ENCODE assay signal across 9 mouse cellular contexts in genomic region chr15:102231748-102232147, GRCm38 (mm10). TPM values are rescaled to one million over a fixed set of nuclear protein-coding genes. Genes with fewer than 3 reads are reported as not detected.
DNase-seq lines count a peak whose midpoint lies in the region; ATAC-seq and TF ChIP-seq lines count a peak whose summit lies in the region.
"Had no signal": no experiment of that assay in that cellular context is flagged by ENCODE, and none has a peak within 500 bp of the region (broad histone marks: within the 10 kb centered on the region; RNA-seq: fewer than 3 reads in every experiment).

Gene Itgb7, minus strand, starts transcription at chr15:102231944.

- intact Hi-C loops in heart, adult 2 months (cut with DNase I) = no loop called here
- intact Hi-C loops in heart, postnatal 10 days (cut with DNase I) = no loop called here

- peak; percentile 81 for ATAC-seq in common myeloid progenitor, adult 5-6 weeks (replicated peaks; ENCODE audit: low read depth, poor library complexity, severe bottlenecking)
- peak; percentile 22; the same call in 1 of the 2 replicates for ATAC-seq in lung, embryonic 14.5 days (ENCODE audit: insufficient read depth)
- ATAC-seq in stomach, embryonic 16.5 days (ENCODE audit: insufficient read depth, low FRiP score) = peak; percentile 46; the same call in 1 of the 2 replicates
- no peak for ATAC-seq in midbrain, embryonic 16.5 days
- ATAC-seq: forebrain, embryonic 14.5 days had no signal

- H3K4me3 ChIP-seq in heart, adult 2 months = no peak within 1 kb of the TSS
- H3K4me3 ChIP-seq in lung, embryonic 14.5 days (ENCODE audit: low read depth, low read length) = no peak within 1 kb of the TSS
- H3K4me3 ChIP-seq in stomach, embryonic 16.5 days (replicated peaks; ENCODE audit: low read length) = no peak within 1 kb of the TSS
- no peak within 1 kb of the TSS for H3K4me3 ChIP-seq in midbrain, embryonic 16.5 days (ENCODE audit: low read depth, low read length)

- H3K4me2 ChIP-seq in lung, embryonic 14.5 days = no peak within 1 kb of the TSS
- no peak within 1 kb of the TSS for H3K4me2 ChIP-seq in stomach, embryonic 16.5 days (ENCODE audit: low read depth, low read length)
- H3K4me2 ChIP-seq in midbrain, embryonic 16.5 days (ENCODE audit: low read length) = no peak within 1 kb of the TSS

- no peak within 1 kb of the TSS for H3K9ac ChIP-seq in heart, adult 2 months (ENCODE audit: low read depth, low read length)
- H3K9ac ChIP-seq in lung, embryonic 14.5 days = no peak within 1 kb of the TSS
- no peak within 1 kb of the TSS for H3K9ac ChIP-seq in stomach, embryonic 16.5 days (ENCODE audit: low read length)
- H3K9ac ChIP-seq in midbrain, embryonic 16.5 days (ENCODE audit: low read depth, low read length) = no peak within 1 kb of the TSS

- no peak within 1 kb of the TSS for H3K27ac ChIP-seq in heart, adult 2 months
- no peak within 1 kb of the TSS for H3K27ac ChIP-seq in lung, embryonic 14.5 days (ENCODE audit: low read depth)
- H3K27ac ChIP-seq in stomach, embryonic 16.5 days (ENCODE audit: low read length) = no peak within 1 kb of the TSS
- H3K27ac ChIP-seq in midbrain, embryonic 16.5 days (ENCODE audit: low read length) = no peak within 1 kb of the TSS

- H3K4me1 ChIP-seq in heart, adult 2 months (ENCODE audit: control insufficient read depth, insufficient read depth, low read length) = peaks cover 11% of the 10 kb centered on the region
- 0 out of 2 replicates have a peak, but pooled peaks cover 4% of the 10 kb centered on the region for H3K4me1 ChIP-seq in lung, embryonic 14.5 days (ENCODE audit: insufficient read depth)
- H3K4me1 ChIP-seq in stomach, embryonic 16.5 days (ENCODE audit: control insufficient read depth, insufficient read depth, low read length) = peaks cover 37% of the 10 kb centered on the region
- no peaks in the 10 kb centered on the region; the same call in 1 of the 2 replicates for H3K4me1 ChIP-seq in midbrain, embryonic 16.5 days (ENCODE audit: control insufficient read depth, insufficient read depth, low read length)

- peak; percentile 30 to 50 for DNase-seq in heart, adult 2 months
- no peak for DNase-seq in heart, postnatal 10 days
- DNase-seq in lung, embryonic 14.5 days = no peak
- no peak for DNase-seq in urinary bladder, postnatal 10 days (ENCODE audit: low spot score)
- no peak for DNase-seq in kidney, postnatal 25 days

- H3K27me3 ChIP-seq in heart, adult 2 months (ENCODE audit: control insufficient read depth, insufficient read depth, low read length) = no peaks in the 10 kb centered on the region
- no peaks in the 10 kb centered on the region for H3K27me3 ChIP-seq in lung, embryonic 14.5 days (ENCODE audit: insufficient read depth, low read length)
- no peaks in the 10 kb centered on the region for H3K27me3 ChIP-seq in stomach, embryonic 16.5 days (ENCODE audit: control insufficient read depth, insufficient read depth, low read length)
- H3K27me3 ChIP-seq in midbrain, embryonic 16.5 days (ENCODE audit: control insufficient read depth, insufficient read depth, low read depth, low read length) = no peaks in the 10 kb centered on the region

- TF ChIP-seq EP300 in heart, adult 2 months (IDR thresholded peaks at IDR 0.05; ENCODE audit: insufficient read depth, low read depth, low read length) = no peak

- TF ChIP-seq POLR2A in heart, adult 2 months (IDR thresholded peaks at IDR 0.05; ENCODE audit: insufficient read depth, low read depth, low read length) = no peak

- H3K79me2 ChIP-seq in heart, adult 2 months (replicated peaks; ENCODE audit: control insufficient read depth, insufficient read depth, low read length) = no peaks in the 10 kb centered on the region

- no peak for TF ChIP-seq CTCF in heart, adult 2 months (IDR thresholded peaks at IDR 0.05)
- TF ChIP-seq CTCF in lung, embryonic 14.5 days (IDR thresholded peaks at IDR 0.05; ENCODE audit: low read depth) = no peak

- no peaks in the 10 kb centered on the region; the same call in none of the 2 replicates for H3K36me3 ChIP-seq in heart, adult 2 months (ENCODE audit: control insufficient read depth, insufficient read depth, low read length)
- H3K36me3 ChIP-seq in lung, embryonic 14.5 days (ENCODE audit: insufficient read depth) = peaks cover 25% of the 10 kb centered on the region
- no peaks in the 10 kb centered on the region for H3K36me3 ChIP-seq in stomach, embryonic 16.5 days (ENCODE audit: control insufficient read depth, insufficient read depth, low read length)
- H3K36me3 ChIP-seq in midbrain, embryonic 16.5 days (ENCODE audit: control insufficient read depth, insufficient read depth, low read length) = no peaks in the 10 kb centered on the region

- H3K9me3 ChIP-seq in lung, embryonic 14.5 days (ENCODE audit: low read depth, low read length) = no peaks in the 10 kb centered on the region
- H3K9me3 ChIP-seq in stomach, embryonic 16.5 days (replicated peaks; ENCODE audit: control insufficient read depth, low read length) = no peaks in the 10 kb centered on the region
- no peaks in the 10 kb centered on the region for H3K9me3 ChIP-seq in midbrain, embryonic 16.5 days (replicated peaks; ENCODE audit: control insufficient read depth, low read length, poor library complexity, severe bottlenecking)

- 25% methylated on average over 6 of the region's 6 CpGs for WGBS in heart, adult 2 months
- 34% methylated on average over 6 of the region's 6 CpGs for WGBS in lung, embryonic 14.5 days
- WGBS in stomach, embryonic 16.5 days = 30% methylated on average over 6 of the region's 6 CpGs
- 61% methylated on average over 6 of the region's 6 CpGs for whole genome bisulfite sequencing in midbrain, embryonic 16.5 days

RNA-seq across cellular contexts. Expression of gene Itgb7, which starts in this region (rescaled TPM):
- 1 to 10 TPM; 1.5 to 2.0 TPM for total RNA-seq in heart, adult 2 months (2021)
- 2.4 and 4.6 TPM in 2 replicates for polyA plus RNA-seq in heart, adult 2 months (2012; rRNA removed)
- total RNA-seq in heart, postnatal 10 days (2021) = 1 to 10 TPM; 1.9 to 2.0 TPM
- total RNA-seq in common myeloid progenitor, adult 5-6 weeks (2017) = 81.3 and 108 TPM in 2 replicates
- polyA plus RNA-seq in lung, embryonic 14.5 days (2014; fragmentation: Nextera tagmentation; extraction: Ambion mirVana) = 1.4 and 2.6 TPM in 2 replicates
- polyA plus RNA-seq in stomach, embryonic 16.5 days (2015; fragmentation: Nextera tagmentation; extraction: Ambion mirVana) = 5.6 and 6.3 TPM in 2 replicates
- polyA plus RNA-seq in midbrain, embryonic 16.5 days (2015; fragmentation: Nextera tagmentation; extraction: Ambion mirVana) = 0.43 and 0.80 TPM in 2 replicates

Comparison
In these comparisons a context has a peak if more than half of its experiments do, and no peak if none do; other contexts are left out.
1. RNA of gene Itgb7 (total RNA-seq): 81.3 to 108 TPM in common myeloid progenitor, adult 5-6 weeks; 1.5 to 2.0 TPM in heart, adult 2 months and 1.9 to 2.0 TPM in heart, postnatal 10 days; every median in the first group is over 10 times any median in the second.
2. DNase-seq: peak in heart, adult 2 months (2 of 2); none in heart, postnatal 10 days (0 of 2), lung, embryonic 14.5 days (single experiment), urinary bladder, postnatal 10 days (single experiment) and kidney, postnatal 25 days (0 of 2).